Mouse (Mus musculus): ENCODE results near the gene Slco2a1. TPM values are rescaled to one million over a fixed set of nuclear protein-coding genes. Genes with fewer than 3 reads are reported as not detected.

The Slco2a1 gene
- polyA plus RNA-seq, 1 experiment = 4.8 TPM

DNA sequence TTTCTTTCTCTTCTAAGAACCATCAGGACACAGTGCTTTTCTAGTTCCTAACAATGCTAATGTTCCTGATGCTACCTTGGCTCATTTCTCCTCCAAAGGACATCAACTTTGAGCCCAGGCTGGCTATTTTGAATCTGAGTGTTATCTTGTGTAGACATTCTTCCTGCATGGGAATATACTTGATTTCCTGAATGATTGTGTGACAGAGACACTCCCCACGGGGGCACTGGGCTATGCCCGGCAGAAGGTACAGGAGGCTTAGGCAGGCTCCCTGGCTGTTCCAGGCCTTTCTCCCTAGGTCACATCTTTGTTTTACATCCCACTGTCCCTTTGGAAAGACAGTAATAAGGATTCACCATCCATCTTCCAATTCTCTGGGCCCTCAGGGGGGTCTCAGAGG lies 49.8 kb downstream of the Slco2a1 start:
- no peak for DNase-seq (ENCODE audit: low spot score)

DNA sequence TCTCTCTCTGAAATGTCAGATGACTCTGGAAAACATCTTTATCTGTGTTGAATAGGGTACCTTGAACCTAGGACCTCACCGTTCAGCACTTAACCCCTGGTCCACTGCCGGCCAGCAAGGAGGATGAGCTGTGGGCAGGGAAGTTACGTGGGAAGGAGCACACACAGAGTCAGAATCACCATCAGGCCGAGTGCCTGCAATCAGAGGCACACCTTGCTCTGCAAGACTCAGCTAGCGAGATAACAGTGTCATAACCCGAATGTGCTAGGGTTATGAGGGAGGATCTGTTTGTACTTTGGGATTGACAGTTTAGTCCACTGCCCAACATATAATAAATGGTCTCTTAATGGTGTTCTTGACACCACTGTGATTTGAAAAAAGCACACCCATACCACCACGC lies 50.2 kb downstream of the Slco2a1 start:
- DNase-seq (ENCODE audit: low spot score) = no peak

GRCm38 (mm10) chr9:103040581-103040980 lies 52.1 kb downstream of the Slco2a1 start:
- no peak for DNase-seq (ENCODE audit: low spot score)

DNA sequence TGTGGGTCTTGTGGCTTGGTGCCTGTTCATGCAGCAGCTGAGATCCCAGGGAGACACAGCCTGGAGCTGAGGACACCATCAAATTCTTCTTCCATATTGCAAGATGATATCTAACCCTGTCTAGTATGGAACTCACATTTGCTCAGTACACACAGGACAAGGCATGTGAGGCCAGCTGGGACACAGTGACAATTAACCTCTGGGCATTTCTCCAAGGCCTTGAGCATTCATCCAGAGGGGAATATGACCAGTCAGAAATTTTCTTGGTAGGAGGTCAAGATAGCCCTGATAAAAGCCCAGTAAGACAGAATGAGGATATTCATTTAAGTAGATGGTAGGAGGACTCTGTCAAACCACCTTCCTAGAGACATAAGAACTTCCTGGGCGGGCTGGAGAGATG lies 56.9 kb downstream of the Slco2a1 start:
- no peak for DNase-seq (ENCODE audit: low spot score)

DNA sequence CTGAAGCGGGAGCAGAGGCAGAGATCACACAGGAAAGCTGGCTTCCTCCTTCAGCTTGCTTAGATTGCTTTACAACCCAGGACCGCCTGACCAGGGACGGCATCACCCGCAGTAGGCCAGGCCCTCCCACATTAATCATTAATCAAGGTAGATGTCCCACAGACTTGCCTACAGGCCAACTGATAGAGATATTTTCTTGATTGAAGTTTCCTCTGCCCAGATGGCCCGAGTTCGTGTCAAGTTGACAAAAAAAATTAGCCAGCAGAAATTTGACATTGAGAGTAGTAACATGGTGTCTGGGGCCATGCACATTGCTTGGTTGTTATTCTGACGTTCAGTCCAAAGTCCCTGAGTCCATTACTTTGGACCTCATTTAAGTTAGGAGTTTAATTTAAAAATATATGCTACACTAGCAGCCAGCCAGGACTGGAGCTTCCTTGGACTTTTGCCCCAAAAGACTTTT lies 60.6 kb downstream of the Slco2a1 start:
- DNase-seq (ENCODE audit: low spot score) = no peak

GRCm38 (mm10) chr9:103053829-103054228 lies 65.3 kb downstream of the Slco2a1 start:
- no peak for DNase-seq (ENCODE audit: low spot score)

DNA sequence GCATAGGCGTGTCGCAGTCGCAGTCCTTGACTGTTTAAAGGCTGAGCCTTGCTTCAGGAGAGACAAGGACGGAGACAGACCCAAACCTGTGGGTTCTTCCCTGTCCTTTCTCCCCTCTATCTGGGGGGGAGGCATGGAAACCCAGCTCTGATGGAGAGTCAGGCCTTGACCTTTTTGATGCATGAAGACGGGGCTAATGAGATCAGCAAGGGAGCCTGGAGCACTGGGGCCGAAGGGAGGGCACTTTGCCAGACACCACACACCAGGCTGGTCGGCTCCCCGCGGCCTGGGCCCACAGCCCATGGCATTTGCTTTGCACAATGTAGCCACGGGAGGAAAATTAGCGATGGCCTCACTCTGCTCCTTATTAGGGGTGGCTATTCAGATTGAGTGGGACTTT lies 66.5 kb downstream of the Slco2a1 start:
- no peak for DNase-seq (ENCODE audit: low spot score)

DNA sequence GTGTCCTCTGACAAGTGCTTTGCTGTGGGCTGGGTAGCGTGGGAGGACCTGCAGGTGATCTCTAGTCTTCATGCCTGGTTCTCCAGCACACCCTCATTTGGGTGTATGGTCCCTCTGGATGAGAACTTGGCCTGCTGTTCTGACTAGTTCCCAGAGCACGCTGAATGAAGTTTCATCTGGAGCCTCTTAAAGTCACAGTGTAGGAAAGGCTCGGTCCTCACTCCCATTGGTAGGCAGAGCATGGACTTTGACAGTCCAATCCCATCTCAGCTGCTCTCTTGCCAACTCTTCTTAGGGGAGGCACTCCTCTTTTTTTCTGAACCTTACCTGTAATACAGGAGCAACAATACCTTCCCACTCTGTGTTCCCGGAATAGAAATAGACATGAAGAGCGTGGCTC lies 67.7 kb downstream of the Slco2a1 start:
- DNase-seq (ENCODE audit: low spot score) = no peak

DNA sequence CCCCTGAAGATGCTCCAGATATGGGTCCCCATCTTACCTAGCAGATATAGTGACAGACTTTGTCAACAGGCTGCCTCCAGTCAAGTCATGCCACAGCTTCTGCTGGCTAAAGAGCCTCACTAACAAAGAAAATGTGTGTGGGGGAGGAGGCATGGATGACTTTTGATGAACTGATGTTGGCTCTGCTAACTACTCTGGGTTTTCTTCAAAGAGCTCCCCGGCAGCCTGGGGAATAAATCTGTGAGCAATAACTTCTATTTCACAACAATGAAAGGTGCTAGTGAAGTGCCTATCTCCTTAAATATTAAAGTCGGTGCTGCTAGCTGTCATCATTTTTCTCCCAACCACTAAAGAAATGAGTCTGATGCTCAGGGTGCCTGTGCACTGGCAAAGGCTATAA lies 72.0 kb downstream of the Slco2a1 start:
- DNase-seq (ENCODE audit: low spot score) = no peak

DNA sequence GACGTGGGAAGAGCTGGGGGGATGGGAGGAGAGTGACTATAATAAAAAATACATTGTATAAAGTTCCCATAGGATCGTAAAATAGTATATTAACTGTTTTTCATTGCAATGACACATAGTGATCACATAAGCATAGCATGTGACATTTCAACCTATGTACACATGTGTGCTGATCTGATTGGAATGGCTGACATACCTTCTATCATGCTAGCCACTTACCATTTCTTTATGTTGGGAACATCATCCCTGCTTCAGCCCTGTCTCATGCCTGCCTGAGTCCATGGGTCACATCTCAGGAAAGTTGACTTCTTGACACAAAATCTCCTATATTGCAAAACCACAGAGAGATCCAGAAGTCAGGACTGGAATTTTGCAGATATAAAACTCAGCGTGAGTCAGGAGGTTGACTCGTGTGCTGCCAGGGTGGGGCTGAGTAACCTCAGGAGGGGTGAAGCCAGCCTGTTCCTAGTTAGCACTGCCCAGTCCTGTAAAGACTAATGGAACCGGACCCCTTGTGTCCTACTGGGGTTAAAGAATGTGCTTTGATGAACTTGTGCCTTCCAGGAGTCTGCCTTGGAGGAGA lies 73.0 kb downstream of the Slco2a1 start:
- DNase-seq (ENCODE audit: low spot score) = no peak

GRCm38 (mm10) chr9:103063591-103063990 lies 75.1 kb downstream of the Slco2a1 start:
- DNase-seq (ENCODE audit: low spot score) = no peak

GRCm38 (mm10) chr9:103066845-103067244 lies 78.3 kb downstream of the Slco2a1 start:
- DNase-seq (ENCODE audit: low spot score) = no peak

- no peak for DNase-seq (ENCODE audit: low spot score)
Measured at GRCm38 (mm10) chr9:103067651-103068050, 79.1 kb downstream of the Slco2a1 start.

- DNase-seq (ENCODE audit: low spot score) = no peak
Measured at GRCm38 (mm10) chr9:103068769-103069168, 80.3 kb downstream of the Slco2a1 start.

DNA sequence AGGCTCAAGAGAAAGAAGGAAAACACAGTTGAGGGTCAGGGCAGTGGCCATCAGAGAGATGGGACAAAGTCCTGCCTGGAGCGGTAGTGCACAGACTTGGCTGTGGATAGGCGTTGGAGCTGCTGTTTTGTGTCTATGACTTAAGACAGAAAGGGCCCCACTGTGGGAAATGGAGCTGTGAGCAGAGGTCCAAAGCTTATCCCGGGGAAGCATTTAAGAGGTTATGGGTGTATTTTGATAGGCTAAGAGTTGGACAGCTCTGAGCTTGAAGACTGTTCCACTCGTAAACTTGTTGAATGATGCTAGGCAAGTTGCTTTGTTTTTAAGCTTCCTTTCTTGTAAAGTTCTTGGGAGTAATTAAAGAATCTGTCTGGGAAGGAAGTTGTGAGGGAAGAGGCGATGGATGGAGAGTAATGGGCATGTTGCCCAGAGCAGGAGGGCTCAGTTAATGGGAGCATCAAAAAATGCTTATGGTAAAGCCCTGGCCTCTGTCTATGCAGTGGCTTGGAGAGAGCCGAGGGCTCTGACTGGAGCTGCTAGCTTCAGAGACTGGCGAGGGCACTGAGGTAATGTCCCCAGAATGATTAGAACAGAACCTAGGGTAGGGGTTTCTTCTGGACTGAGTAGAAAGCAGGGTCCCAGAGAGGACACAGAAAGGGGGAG lies 83.2 kb downstream of the Slco2a1 start:
- DNase-seq (ENCODE audit: low spot score) = no peak

- no peak for DNase-seq (ENCODE audit: low spot score)
Measured at GRCm38 (mm10) chr9:103072204-103072599, 83.7 kb downstream of the Slco2a1 start.

DNA sequence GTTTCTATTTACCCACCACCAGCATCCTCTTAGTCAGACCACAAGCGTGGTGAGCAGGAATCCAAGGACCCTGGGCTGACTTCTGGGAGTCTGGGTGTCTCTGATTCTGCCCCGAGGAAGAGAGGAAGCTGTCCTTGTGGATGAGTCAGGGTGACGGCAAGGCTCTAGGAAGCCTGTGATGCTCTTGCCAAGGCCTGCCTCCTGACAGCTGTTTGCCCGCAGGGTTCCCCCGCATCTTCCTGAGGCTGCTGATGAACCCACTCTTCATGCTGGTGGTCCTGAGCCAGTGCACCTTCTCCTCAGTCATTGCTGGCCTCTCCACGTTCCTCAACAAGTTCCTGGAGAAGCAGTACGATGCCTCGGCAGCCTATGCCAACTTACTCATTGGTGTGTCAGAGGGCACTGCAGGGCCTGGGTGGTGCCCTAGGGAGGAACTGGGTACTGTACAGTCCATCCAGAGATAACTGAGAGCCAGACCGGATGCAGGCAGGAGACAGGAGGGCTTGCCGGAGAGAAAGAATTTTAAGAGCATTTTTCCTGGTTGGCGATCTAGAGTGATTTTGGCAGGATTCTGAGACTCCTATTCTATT lies 84.5 kb downstream of the Slco2a1 start:
- no peak for DNase-seq (ENCODE audit: low spot score)

DNA sequence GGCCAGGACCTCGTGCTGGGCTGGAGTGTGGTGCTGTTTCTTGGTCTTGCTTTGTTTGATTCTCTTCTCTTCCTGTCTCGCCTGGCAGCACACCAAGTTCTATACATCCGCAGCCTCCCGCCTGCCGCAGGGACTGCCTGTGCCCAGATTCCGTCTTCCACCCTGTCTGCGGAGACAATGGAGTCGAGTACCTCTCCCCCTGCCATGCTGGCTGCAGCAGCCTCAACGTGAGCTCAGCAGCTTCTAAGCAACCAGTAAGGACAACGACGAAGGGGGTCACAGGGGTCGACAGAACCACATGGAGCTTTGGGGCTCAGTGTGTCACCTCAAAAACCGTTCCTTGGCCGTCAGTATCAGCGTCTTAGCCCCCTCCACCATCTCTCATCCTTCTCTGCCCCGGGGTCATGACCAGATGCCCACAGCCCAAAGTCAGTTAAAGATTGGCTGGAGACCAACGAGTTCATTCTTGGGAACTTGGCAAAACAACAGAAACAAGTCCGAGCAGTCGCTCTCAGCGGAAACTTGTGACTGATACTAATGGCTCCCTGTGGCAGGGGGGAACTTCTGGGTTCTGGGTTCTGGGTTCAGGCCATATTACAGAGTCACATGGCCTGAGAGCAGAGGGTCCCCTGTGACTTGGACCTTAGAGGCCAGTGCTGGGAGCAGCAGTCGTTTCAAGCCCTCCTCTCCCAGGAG lies 88.5 kb downstream of the Slco2a1 start:
- DNase-seq (ENCODE audit: low spot score) = no peak

GRCm38 (mm10) chr9:103078194-103078691 lies 89.7 kb downstream of the Slco2a1 start:
- DNase-seq (ENCODE audit: low spot score) = no peak

GRCm38 (mm10) chr9:103080211-103080610 lies 91.7 kb downstream of the Slco2a1 start:
- no peak for DNase-seq (ENCODE audit: low spot score)

DNA sequence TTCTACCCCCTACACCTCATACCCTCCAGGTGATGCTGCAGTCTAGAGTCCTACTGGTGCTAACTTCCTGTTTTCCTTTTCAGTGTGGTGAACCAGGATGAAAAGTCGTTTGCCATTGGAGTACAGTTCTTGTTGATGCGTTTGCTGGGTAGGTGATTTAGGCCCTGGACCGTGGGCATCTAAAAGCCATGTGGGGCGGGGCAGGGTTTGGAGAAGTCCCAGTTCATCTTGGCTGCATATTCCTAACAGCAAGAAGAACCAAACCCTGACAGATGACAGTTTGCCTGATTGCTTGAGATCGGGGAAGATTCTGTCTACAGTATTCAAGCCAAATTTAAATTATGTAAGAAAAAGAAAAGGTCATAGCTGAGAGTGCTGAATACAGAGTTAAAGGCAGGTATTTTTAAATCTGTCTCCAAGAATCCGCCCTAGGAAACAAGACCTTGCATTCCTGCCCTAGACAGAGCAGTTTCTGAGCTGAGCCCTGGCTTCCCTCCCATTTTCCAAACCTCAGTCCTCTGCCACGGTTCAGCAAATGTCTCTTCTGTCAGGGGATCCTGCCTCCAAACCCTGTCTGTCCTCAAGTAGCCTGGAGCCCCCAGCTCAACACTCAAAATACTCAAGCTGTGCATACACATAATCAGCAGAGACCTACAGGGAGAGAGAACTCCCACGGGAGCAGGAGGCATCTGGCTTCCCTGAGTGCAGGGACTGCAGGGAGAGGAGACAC lies 93.9 kb downstream of the Slco2a1 start:
- no peak for DNase-seq (ENCODE audit: low spot score)

DNA sequence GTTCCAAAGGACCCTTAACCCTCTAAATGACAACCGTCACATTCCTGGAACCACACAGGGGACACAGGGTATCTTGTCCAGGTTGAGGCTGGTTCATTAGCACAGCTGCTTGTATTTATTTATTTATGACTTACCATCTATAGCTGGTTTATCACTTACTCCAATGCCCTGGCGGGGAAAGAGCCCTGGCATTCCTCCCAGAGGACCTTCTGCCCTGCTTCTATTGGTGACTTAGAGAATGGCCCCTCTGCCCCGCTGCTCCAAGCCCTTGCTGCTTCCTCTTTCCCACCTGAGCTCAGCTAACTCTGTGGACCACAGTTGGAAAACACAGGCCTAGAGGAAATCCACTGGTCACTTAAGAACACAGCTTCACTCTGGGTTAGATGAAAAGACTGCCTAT lies 94.9 kb downstream of the Slco2a1 start:
- no peak for DNase-seq (ENCODE audit: low spot score)

All from urinary bladder, adult 2 months (tissue).